Mouse (Mus musculus) right cerebral cortex, adult 2 months (tissue): ENCODE results near the gene Ddx52.
A peak's percentile ranks its signal among the peaks of the same experiment; 100 is the strongest.

ENCODE experiments used
- DNase-seq, 2 experiments: peaks; one replicate each; pipeline ENCODE4 v3.0.0; 2021 to 2022; ENCODE audit warnings: low spot score in 2 of 2

Ddx52 gene

GRCm38 (mm10) chr11:83941950-83942840 is at the start of gene Ddx52:
Ddx52 (plus strand) TSS chr11:83942062.
- peak; percentile 90 to 94 for DNase-seq

GRCm38 (mm10) chr11:83893325-83893724 is 48.5 kb upstream of the Ddx52 start:
- DNase-seq, result no peak

- DNase-seq, result no peak
These were observed 45.1 kb upstream of the Ddx52 start for GRCm38 (mm10) chr11:83896430-83897410.

DNA sequence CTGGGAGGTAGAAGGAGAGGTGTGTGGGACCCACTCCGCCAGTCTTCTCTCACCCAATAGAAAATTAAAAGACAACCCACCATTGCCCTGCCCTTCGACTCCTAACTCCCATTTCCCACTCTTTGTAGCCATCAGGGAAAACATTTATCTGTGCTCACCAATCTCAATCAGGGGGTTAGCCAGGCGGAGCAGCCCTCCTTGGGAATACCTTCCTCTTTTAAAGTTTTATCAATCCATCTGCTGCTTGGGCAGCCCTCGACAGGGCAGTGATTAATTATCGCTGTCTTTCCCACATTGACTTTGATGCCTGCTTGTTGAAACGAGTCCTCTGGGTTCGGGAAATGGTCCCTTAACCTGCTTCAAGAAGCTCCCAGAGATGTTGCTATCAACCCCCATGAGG is 44.3 kb upstream of the Ddx52 start:
- no peak for DNase-seq

- DNase-seq, result no peak
These were observed 39.0 kb upstream of the Ddx52 start for GRCm38 (mm10) chr11:83902812-83903211.

GRCm38 (mm10) chr11:83905756-83906155 is 36.1 kb upstream of the Ddx52 start:
- no peak for DNase-seq

GRCm38 (mm10) chr11:83908376-83908775 is 33.5 kb upstream of the Ddx52 start:
- DNase-seq, result no peak

GRCm38 (mm10) chr11:83913824-83914311 is 28.0 kb upstream of the Ddx52 start:
- DNase-seq, result no peak

GRCm38 (mm10) chr11:83914501-83914900 is 27.4 kb upstream of the Ddx52 start:
- no peak for DNase-seq

DNA sequence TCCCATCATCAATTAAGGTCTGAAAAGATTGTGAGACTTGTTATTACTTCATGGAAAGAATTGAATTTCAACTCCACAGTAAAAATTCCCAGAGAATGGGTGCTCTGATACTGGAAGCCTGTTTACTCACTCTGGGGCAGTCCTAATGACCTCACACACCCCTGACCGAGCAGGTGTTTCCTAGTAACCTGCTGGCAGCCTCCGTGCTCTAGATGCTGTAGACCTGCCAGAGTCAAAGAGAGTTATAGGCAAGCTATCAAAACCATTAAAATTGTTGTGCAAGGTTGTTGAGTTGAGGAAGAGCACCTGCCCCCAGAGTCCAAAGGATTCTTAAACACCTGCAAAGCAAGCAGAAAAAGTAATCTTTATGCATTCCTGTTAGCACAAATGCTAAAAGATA is 19.3 kb upstream of the Ddx52 start:
- DNase-seq, result no peak

GRCm38 (mm10) chr11:83927097-83927496 is 14.8 kb upstream of the Ddx52 start:
- DNase-seq, result no peak

DNA sequence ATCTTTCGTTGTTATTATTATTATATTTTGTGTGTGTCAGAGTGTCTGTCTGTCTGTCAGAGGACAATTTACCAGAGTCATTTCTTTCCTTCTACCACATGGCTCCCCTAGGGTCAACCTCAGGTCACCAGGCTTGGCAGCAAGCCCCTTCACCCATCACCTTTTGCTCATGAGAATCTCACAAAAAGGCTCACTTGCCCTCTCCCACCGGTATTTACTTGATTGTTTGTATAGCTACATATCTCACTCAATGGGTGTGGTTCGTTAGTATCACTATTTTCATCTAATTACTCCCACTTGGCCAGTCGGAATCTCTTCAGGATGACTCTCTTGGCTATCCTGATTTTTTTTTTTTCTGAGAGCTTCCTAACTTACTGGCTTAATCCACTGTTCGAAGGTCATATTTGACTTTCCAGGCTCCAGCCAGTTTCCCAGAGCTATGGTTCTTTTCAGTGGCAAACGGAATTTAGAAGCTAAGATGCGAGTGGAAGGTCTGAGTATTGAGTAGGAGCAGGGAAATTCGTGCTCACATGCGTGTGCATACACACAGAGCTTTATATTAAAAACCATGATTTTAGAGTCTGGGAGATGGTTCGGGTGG is 9.3 kb upstream of the Ddx52 start:
- DNase-seq, result no peak

GRCm38 (mm10) chr11:83933376-83933775 is 8.5 kb upstream of the Ddx52 start:
- no peak for DNase-seq

DNA sequence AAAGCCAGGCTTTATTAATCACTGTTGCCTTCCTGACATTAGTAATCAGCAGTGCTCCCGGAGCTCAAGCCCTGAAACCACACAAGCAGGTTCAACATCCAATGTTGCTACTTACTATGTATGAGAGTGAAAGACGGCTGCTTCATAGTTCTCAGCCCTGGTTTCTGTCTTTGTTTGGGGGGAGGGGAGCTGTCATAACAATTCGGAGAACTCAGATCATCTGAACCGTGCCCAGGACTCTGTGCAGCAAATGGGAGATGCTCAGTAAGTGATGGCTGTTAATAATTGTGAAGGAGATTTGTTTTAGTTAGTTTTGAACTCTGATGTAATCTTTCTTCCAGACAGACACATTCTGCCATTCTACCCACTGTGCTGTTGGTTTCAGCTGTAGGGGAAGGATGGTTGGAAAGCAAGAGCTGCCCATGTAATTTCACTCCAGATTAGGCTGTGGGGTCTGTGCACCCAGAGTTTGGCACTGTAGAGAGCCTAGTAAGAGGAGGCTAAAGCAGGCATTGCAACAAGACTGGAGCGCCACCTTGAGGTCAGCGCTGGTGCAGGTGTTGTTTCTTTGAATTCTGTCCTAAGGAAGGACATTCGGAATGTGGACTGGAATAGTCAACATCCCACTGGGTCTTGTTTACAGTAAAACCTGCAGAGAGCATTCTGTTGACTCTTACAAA is 5.7 kb upstream of the Ddx52 start:
- peak; percentile 82 to 83 for DNase-seq

DNA sequence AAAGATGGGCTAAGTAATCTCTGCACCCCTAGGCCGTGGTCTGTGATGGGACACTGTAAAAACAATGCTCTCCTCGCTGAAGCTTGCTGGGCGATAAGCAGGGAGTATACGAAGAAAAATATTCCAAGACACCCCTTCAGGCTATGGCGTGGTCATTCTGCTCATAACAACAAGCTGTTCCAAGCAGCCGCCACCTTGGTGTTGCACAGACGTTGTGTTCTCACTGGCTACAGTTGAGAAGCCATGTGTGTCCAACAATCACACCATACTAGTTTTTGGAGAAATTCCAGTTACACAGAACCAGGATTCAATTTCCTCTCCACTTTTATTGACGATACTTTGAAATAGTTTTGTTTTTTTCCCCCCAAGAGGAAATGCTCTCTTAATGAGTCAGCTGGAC is 3.3 kb upstream of the Ddx52 start:
- DNase-seq, result no peak

- DNase-seq, result no peak
These were observed 15.0 kb downstream of the Ddx52 start for GRCm38 (mm10) chr11:83956822-83957221.

GRCm38 (mm10) chr11:83961983-83962382 is 20.1 kb downstream of the Ddx52 start:
- no peak for DNase-seq

DNA sequence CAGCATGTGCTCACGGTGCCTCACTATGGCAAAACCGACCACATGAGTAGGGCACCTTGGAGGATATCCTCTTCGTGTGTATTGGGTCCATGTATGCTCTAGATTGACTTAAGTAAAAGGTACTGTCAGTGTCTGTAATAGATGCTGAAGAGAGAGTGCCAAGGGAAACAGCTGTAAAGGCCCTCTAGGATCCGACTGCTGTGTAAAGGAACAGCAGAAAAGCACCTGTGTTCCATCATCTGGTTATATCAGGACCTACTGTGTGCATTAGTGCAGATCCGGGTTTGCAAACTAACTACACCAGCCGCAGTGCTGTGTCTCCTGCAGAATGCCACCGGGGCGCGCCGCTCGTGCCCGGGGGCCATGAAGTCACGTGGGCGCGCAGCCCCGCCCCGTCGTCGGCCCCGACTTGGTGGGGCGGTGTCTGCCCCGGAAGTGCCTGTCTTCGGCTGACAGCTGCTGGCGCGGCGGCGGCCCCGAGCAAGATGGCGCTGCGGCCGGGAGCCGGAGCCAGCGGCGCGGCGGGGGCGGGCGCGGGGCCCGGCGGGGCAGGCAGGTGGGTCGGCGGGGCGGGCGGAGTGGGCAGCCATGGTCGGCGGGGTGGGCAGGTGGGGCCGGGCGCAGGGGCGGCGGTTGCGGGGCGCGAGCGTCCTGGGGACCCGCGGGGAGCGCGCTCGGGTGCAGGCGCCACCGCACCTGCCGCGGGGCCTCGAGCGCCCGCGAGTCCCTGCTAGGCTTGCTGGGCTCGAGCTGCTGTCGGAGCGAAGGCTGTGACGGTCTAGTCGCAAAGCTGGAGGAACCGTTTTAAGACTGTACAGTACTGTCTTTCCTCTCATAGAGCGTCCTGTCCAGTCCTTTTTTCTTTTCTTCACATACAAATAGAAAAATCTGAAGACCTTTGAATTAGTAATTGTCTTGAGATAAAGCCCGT is 22.4 kb downstream of the Ddx52 start, which contains the start of gene Synrg:
Gene Synrg (plus strand): TSS at position 438 of the 931 bp plus-strand sequence.
- DNase-seq, result peak; percentile 83 to 89

- no peak for DNase-seq
These were observed 25.8 kb downstream of the Ddx52 start for GRCm38 (mm10) chr11:83967436-83968204.
